Mouse (Mus musculus) midbrain, embryonic 13.5 days (tissue): ENCODE measurements around the gene Map2. TPM values are rescaled to one million over a fixed set of nuclear protein-coding genes. Genes with fewer than 3 reads are reported as not detected.

Source experiments
- ATAC-seq: fragments of 200-750 bp; cut with Nextera tagmentation; 2 replicates; pipeline ENCODE4 v1.8.0; 2017; ENCODE audit warnings: mild to moderate bottlenecking, moderate TSS enrichment, moderate library complexity
- H3K27ac ChIP-seq: fragments of 300-500 bp; sonication (generic); 2 replicates; pipeline ENCODE4 v1.5.1; 2015; ENCODE audit warnings: inconsistent platforms, mild to moderate bottlenecking, moderate library complexity
- H3K27me3 ChIP-seq: fragments of 300-500 bp; sonication (generic); 2 replicates; pipeline ENCODE4 v1.6.1; 2015; ENCODE audit warnings: mild to moderate bottlenecking, inconsistent platforms
- H3K36me3 ChIP-seq: fragments of 300-500 bp; sonication (generic); 2 replicates; pipeline ENCODE4 v1.6.1; 2015; ENCODE audit warnings: mild to moderate bottlenecking, inconsistent platforms
- H3K4me1 ChIP-seq: fragments of 300-500 bp; sonication (generic); replicated peaks from 2 replicates; pipeline ENCODE4 v1.6.1; 2015; ENCODE audit warnings: inconsistent platforms
- H3K4me2 ChIP-seq: fragments of 300-500 bp; sonication (generic); replicated peaks from 2 replicates; pipeline ENCODE4 v1.6.1; 2015; ENCODE audit warnings: moderate library complexity, mild to moderate bottlenecking, inconsistent platforms
- H3K4me3 ChIP-seq: fragments of 300-500 bp; sonication (generic); replicated peaks from 2 replicates; pipeline ENCODE4 v1.5.1; 2015; ENCODE audit warnings: mild to moderate bottlenecking, inconsistent platforms
- H3K9ac ChIP-seq: fragments of 300-500 bp; sonication (generic); replicated peaks from 2 replicates; pipeline ENCODE4 v1.6.1; 2015; ENCODE audit warnings: mild to moderate bottlenecking, inconsistent platforms
- H3K9me3 ChIP-seq: fragments of 300-500 bp; sonication (generic); 2 replicates; pipeline ENCODE4 v1.6.1; 2016; ENCODE audit warnings: mild to moderate bottlenecking, inconsistent platforms
- WGBS: fragments of 180-500 bp; shearing (Covaris S2); methylation state at CpG from one replicate; pipeline ENCODE4 v1.1.7; 2015; 5-methylcytosine and 5-hydroxymethylcytosine counted together
- polyA plus RNA-seq: library from polyadenylated mRNA; unstranded; fragments of >200 nt; fragmentation: Nextera tagmentation; extraction: Ambion mirVana; gene quantifications from 2 replicates; pipeline ENCODE4 v1.2.1, GENCODE M21; 2015

The Map2 gene
- polyA plus RNA-seq = 446 and 458 TPM in 2 replicates

DNA sequence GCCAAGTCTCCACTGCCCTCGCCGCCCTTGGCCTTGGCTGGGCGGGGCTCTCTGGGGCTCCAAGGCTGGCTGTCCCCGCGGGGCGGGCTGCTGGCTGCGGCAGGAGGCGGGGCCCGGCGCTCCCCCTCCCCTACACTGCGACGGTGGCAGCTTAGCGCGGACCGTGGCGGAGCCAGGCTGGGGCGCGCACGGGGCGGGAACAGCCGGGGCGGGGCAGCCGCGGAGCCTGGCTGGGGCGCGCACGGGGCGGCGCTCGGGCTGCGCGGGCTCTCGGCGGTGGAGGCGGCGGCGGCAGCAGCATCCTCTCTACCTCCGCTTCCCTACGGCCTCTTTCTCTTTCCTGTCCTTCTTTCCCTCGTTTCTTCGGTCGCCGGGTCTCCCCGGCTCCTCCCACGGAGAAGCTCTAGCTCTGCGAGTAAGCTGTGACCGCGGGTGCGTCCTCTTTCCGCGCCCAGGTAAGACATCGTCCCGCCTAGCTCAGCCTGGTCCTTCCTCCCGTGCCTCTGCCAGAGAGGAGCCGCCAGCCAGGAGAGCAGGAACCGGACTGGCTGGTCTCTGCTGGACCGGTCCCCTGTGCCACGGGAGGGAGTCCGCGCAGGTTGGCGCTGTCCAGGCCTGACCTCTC, at the start of gene Map2:
Gene Map2 (plus strand): TSS at position 233 of the 625 bp plus-strand sequence.
- Histone ChIP-seq H3K9me3 (no peaks in the 10 kb centered on the region), H3K9ac (peak within 1 kb of the TSS; percentile 96), H3K4me3 (peak within 1 kb of the TSS; percentile 91), H3K36me3 (peaks cover 13% of the 10 kb centered on the region; the same call in 1 of the 2 replicates), H3K4me2 (peak within 1 kb of the TSS; percentile 57), H3K27me3 (no peaks in the 10 kb centered on the region), H3K27ac (peak within 1 kb of the TSS; percentile 93), H3K4me1 (peaks cover 26% of the 10 kb centered on the region)
- ATAC-seq = peak; percentile 98
- WGBS = under 1% methylated on average over 61 of the region's 61 CpGs

- no peak overlapping the region for H3K27ac ChIP-seq
- no peaks in the 10 kb centered on the region for H3K36me3 ChIP-seq
- H3K4me1 ChIP-seq = no peaks in the 10 kb centered on the region
- no peaks in the 10 kb centered on the region for H3K27me3 ChIP-seq
- H3K9ac ChIP-seq = no peak overlapping the region
- H3K4me2 ChIP-seq = no peak overlapping the region
- H3K4me3 ChIP-seq = no peak overlapping the region
- H3K9me3 ChIP-seq = no peaks in the 10 kb centered on the region
- no peak for ATAC-seq
These were observed 42.1 kb upstream of the Map2 start for GRCm38 (mm10) chr1:66133014-66133413.

DNA sequence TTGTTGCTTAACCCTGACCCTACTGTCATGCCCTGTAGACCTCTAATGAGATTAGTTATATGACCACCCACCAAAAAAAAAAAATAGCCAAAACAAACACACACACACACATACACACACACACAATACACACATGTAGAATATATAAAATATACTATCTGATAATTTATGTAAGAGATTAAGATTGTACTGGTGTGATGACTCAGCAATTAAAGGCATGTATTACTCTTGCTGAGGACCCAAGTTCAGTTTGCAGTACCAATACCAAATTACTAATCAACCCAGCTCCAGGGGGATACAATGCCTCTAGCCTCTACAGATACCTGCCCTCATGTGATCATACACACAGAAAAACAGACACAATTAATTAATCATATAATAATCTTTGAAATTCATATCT, 39.7 kb upstream of the Map2 start:
- H3K36me3 ChIP-seq = no peaks in the 10 kb centered on the region
- H3K9me3 ChIP-seq = no peaks in the 10 kb centered on the region
- no peaks in the 10 kb centered on the region for H3K4me1 ChIP-seq
- no peak overlapping the region for H3K4me3 ChIP-seq
- H3K4me2 ChIP-seq = no peak overlapping the region
- H3K9ac ChIP-seq = no peak overlapping the region
- H3K27me3 ChIP-seq = no peaks in the 10 kb centered on the region
- no peak for ATAC-seq
- no peak overlapping the region for H3K27ac ChIP-seq

GRCm38 (mm10) chr1:66140686-66141085, 34.4 kb upstream of the Map2 start:
- Histone ChIP-seq H3K36me3 (no peaks in the 10 kb centered on the region), H3K27me3 (no peaks in the 10 kb centered on the region), H3K4me1 (no peaks in the 10 kb centered on the region), H3K9me3 (no peaks in the 10 kb centered on the region), H3K4me3 (no peak overlapping the region), H3K9ac (no peak overlapping the region), H3K27ac (no peak overlapping the region), H3K4me2 (no peak overlapping the region)
- 86% methylated on average over 1 of the region's 1 CpGs for WGBS
- no peak for ATAC-seq

DNA sequence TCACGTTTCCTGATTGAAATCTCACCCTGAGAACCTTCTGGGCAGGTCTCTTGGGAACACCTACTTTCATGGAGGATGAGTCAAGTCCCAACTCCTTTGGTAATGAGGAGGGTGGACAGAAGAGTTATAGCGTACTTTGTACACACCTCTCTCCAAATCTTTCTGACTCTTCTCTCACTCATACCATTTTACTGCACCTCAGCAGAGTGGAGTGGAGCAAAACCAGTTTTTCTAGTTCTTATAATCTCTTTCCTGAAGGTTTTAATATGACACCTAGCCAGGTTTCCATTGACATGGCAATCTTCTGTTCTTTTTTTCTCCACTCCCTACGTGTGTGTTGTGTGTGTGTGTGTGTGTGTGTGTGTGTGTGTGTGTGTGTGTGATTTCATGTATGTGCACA, 29.9 kb upstream of the Map2 start:
- H3K9ac ChIP-seq = no peak overlapping the region

DNA sequence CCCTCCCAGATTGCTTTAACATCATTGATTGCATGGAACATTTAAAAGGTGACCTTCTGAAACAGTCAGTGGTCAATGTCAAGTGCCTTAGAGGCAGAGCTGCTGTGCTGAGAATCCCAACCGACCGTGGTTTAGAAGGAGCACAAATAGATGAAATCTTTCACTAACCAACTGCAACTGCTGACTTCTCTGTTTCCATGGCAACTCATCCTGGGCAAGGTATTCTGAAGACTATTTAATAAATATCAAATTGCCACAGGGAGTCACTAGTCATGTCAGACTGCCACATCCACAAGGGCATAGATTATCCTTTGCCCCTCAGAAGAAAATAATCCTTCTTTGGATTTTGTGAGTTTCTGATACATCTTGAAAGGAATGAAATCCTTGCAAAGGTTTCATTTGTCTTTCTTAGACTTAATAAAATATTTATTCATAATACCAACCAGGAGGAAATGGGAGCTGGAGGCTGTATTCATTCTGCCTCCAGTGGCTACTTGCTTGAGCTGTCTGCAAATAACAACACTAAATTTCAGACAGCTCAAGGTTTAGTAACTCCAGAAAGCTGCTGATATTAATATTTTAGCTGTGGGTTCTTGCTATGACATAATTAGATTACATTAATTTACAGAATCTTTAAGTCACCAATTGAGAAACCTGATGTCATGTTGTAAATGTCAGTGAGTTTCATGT, 26.1 kb upstream of the Map2 start:
- H3K4me1 ChIP-seq = peaks cover 16% of the 10 kb centered on the region
- no peaks in the 10 kb centered on the region for H3K9me3 ChIP-seq
- H3K4me2 ChIP-seq = peak overlapping the region; percentile 18; the same call in 1 of the 2 replicates
- peak; percentile 76 for ATAC-seq
- peak overlapping the region; percentile 65 for H3K27ac ChIP-seq
- no peak overlapping the region for H3K9ac ChIP-seq
- no peak overlapping the region for H3K4me3 ChIP-seq
- no peaks in the 10 kb centered on the region for H3K36me3 ChIP-seq
- no peaks in the 10 kb centered on the region for H3K27me3 ChIP-seq
- WGBS = 31% methylated on average over 2 of the region's 2 CpGs

More for the DNA sequence above, 29.9 kb upstream of the Map2 start:
- no peak for ATAC-seq
- Histone ChIP-seq H3K27me3 (no peaks in the 10 kb centered on the region), H3K4me1 (peaks cover 16% of the 10 kb centered on the region), H3K4me2 (no peak overlapping the region), H3K27ac (no peak overlapping the region), H3K36me3 (no peaks in the 10 kb centered on the region), H3K4me3 (no peak overlapping the region), H3K9me3 (no peaks in the 10 kb centered on the region)
- 77% methylated on average over 3 of the region's 3 CpGs for WGBS

DNA sequence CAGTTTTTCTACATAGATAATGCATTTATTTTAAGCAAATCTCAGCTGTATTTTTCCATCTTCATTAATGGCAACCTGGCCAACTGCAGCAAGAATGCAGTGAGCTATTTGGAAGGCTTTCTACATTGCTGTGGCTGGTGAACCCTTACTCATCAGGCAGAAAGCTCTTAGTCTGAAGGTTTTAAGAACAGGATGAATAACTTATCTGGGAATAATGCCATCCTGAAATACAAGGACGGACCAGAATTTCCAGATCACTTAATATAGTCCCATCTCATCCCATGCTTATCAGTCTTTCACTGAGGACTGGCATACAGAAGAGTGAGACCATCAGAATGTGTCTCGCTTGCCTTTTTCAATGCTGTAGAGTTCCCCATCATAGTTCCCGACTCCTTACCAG, 24.3 kb upstream of the Map2 start:
- no peaks in the 10 kb centered on the region for H3K27me3 ChIP-seq
- no peaks in the 10 kb centered on the region for H3K9me3 ChIP-seq
- no peak overlapping the region for H3K27ac ChIP-seq
- ATAC-seq = no peak
- WGBS = 85% methylated on average over 3 of the region's 3 CpGs
- peaks cover 16% of the 10 kb centered on the region for H3K4me1 ChIP-seq
- no peaks in the 10 kb centered on the region for H3K36me3 ChIP-seq
- no peak overlapping the region for H3K9ac ChIP-seq
- no peak overlapping the region for H3K4me2 ChIP-seq
- no peak overlapping the region for H3K4me3 ChIP-seq

DNA sequence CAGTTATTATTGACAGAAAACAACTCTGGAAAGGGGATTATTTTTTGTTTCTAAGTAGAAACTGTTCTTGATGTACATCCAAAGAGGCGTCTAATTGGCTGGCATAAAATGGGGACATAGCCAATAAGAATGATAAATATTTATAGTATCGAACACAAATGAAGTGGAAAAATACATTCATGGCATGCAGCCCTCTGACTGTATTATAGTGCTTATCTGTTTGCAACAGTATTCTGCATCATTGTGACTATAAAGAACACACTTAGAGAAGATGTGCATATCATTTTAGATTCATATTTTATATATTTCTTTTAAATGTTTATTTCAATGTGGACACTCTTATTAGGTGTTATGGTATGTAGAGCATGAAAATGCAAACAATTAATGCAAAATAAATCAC, 17.9 kb upstream of the Map2 start:
- Histone ChIP-seq H3K4me1 (no peaks in the 10 kb centered on the region), H3K27me3 (no peaks in the 10 kb centered on the region), H3K27ac (no peak overlapping the region), H3K9ac (no peak overlapping the region), H3K4me3 (no peak overlapping the region), H3K9me3 (no peaks in the 10 kb centered on the region), H3K4me2 (no peak overlapping the region), H3K36me3 (no peaks in the 10 kb centered on the region)
- ATAC-seq = no peak
- 87% methylated on average over 2 of the region's 2 CpGs for WGBS

- Histone ChIP-seq H3K4me3 (no peak overlapping the region), H3K36me3 (no peaks in the 10 kb centered on the region), H3K4me1 (no peaks in the 10 kb centered on the region), H3K27ac (no peak overlapping the region), H3K4me2 (no peak overlapping the region), H3K9me3 (no peaks in the 10 kb centered on the region), H3K9ac (no peak overlapping the region), H3K27me3 (no peaks in the 10 kb centered on the region)
- ATAC-seq = no peak
These were observed 17.5 kb upstream of the Map2 start for GRCm38 (mm10) chr1:66157589-66157988.

GRCm38 (mm10) chr1:66164648-66165047, 10.4 kb upstream of the Map2 start:
- ATAC-seq = no peak
- Histone ChIP-seq H3K4me1 (0 out of 2 replicates have a peak, but pooled peaks cover 4% of the 10 kb centered on the region), H3K4me2 (no peak overlapping the region), H3K9ac (no peak overlapping the region), H3K36me3 (no peaks in the 10 kb centered on the region), H3K9me3 (no peaks in the 10 kb centered on the region), H3K27ac (no peak overlapping the region), H3K4me3 (no peak overlapping the region), H3K27me3 (no peaks in the 10 kb centered on the region)
- 67% methylated on average over 2 of the region's 2 CpGs for WGBS

- WGBS = 72% methylated on average over 5 of the region's 5 CpGs
These were observed 6.4 kb upstream of the Map2 start for GRCm38 (mm10) chr1:66168722-66169121.

DNA sequence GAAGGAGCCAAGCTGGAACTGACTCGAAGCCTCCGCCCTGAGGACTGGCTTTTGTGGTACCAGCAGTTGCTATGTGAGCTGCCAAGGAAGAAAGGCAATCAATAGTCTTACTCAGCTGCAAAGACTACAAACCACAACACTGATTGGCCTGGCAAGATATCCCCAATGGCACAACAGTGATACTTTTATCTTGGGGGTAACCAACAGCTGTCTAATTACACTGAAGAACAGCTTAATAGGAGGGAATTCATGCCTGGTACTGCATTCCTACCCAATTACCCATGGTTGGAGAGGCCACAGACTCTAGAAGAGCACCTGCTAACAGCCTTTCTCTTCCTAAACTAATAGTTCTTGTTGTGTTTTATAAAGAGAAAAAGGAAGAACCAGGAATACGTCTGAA, 2.9 kb upstream of the Map2 start:
- H3K27ac ChIP-seq = no peak overlapping the region

More at GRCm38 (mm10) chr1:66168722-66169121, 6.4 kb upstream of the Map2 start:
- 0 out of 2 replicates have a peak, but pooled peaks cover 4% of the 10 kb centered on the region for H3K4me1 ChIP-seq
- H3K36me3 ChIP-seq = no peaks in the 10 kb centered on the region
- no peak overlapping the region for H3K4me2 ChIP-seq
- no peak for ATAC-seq
- H3K27ac ChIP-seq = no peak overlapping the region
- no peaks in the 10 kb centered on the region for H3K9me3 ChIP-seq
- no peaks in the 10 kb centered on the region for H3K27me3 ChIP-seq
- H3K4me3 ChIP-seq = no peak overlapping the region
- H3K9ac ChIP-seq = no peak overlapping the region

More for the DNA sequence above, 2.9 kb upstream of the Map2 start:
- H3K4me1 ChIP-seq = 0 out of 2 replicates have a peak, but pooled peaks cover 5% of the 10 kb centered on the region
- H3K4me2 ChIP-seq = no peak overlapping the region
- H3K9me3 ChIP-seq = no peaks in the 10 kb centered on the region
- H3K9ac ChIP-seq = no peak overlapping the region
- WGBS = 70% methylated on average over 3 of the region's 3 CpGs
- no peaks in the 10 kb centered on the region for H3K36me3 ChIP-seq
- ATAC-seq = no peak
- H3K27me3 ChIP-seq = no peaks in the 10 kb centered on the region
- H3K4me3 ChIP-seq = no peak overlapping the region
